Mouse (Mus musculus) brain, embryonic 14.5 days (tissue): ENCODE data around the gene Exd1.

Experiments
- CTCF ChIP-seq: fragments of 200-500 bp; IDR thresholded peaks from 2 replicates; pipeline ENCODE4 v1.5.1; 2012; ENCODE audit warnings: inconsistent platforms, mild to moderate bottlenecking, moderate library complexity, borderline replicate concordance; ENCODE audit not compliant: insufficient read depth, insufficient read length; ENCODE audit errors: extremely low read depth
- POLR2A ChIP-seq: fragments of 200-500 bp; IDR thresholded peaks from 2 replicates; pipeline ENCODE4 v1.6.1; 2012; ENCODE audit warnings: mild to moderate bottlenecking, inconsistent platforms, borderline replicate concordance; ENCODE audit not compliant: poor library complexity, insufficient read depth, insufficient read length, severe bottlenecking; ENCODE audit errors: extremely low read depth

DNA sequence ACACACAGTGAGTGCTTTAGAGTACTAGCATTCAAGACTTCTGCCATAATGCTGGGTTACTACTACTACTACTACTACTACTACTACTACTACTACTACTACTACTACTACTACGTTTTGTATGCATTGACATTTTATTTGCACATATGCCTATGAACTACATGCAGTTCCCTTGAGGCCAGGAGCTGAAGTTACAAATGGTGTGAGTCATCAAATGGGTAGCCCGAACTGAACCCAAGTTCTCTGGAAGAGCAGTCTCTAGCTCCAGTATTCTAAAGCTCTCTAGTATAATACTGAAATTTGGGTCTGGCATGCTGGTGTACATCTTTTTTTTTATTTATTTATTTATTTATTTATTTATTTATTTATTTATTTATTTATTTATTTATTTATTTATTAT lies 3.8 kb downstream of the Exd1 start:
- TF ChIP-seq CTCF (no peak), POLR2A (no peak)
